24 mouse cellular contexts compared by ENCODE assay signal in the genomic region with DNA sequence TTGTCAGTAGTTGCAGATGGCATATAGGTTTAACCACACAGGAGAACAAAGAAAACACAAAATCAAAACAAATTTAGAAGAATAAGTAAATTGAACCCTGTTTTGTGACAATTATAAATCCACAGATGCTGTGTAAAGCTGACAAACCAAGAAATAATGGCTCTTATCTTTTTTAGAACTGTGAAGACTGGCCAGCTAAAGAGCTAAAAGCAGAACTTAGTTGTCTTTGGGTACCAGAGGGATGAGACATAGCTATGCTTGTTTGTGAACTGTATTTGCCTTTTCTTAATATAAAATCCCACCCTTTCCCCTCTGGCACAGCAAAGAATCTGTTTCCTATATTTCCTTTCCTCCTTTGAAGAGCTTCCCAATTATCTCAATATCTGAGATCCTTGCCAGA.
"Had no signal": no experiment of that assay in that cellular context is flagged by ENCODE, and none has a peak within 500 bp of the region (broad histone marks: within the 10 kb centered on the region; RNA-seq: fewer than 3 reads in every experiment).

No protein-coding gene starts in this region.

- H3K27me3 ChIP-seq: embryonic facial prominence, embryonic 12.5 days; embryonic facial prominence, embryonic 13.5 days; embryonic facial prominence, embryonic 15.5 days; forebrain, embryonic 12.5 days; forebrain, embryonic 13.5 days; forebrain, embryonic 15.5 days had no signal

- H3K4me3 ChIP-seq: embryonic facial prominence, embryonic 10.5 days; embryonic facial prominence, embryonic 12.5 days; embryonic facial prominence, embryonic 13.5 days; embryonic facial prominence, embryonic 15.5 days; erythroblast, embryonic 14.5 days; forebrain, embryonic 10.5 days; forebrain, embryonic 12.5 days; forebrain, embryonic 13.5 days; forebrain, embryonic 15.5 days; gastrocnemius, adult 2 months; heart, adult 2 months had no signal

- DNase-seq: cerebellum, adult 9-10 months; cerebellum, adult 9-11 months; cerebellum, postnatal 10 days; cerebellum, postnatal 14 days; cerebellum, postnatal 25 days; cerebellum, postnatal 36 days; embryo, embryonic 11 days; forebrain, postnatal 0 days; gastrocnemius, adult 2 months; gastrocnemius, postnatal 10 days; gastrocnemius, postnatal 14 days; gastrocnemius, postnatal 25 days; gastrocnemius, postnatal 36 days; heart, adult 18-20 months; heart, adult 2 months had no signal

- H3K9me3 ChIP-seq: embryonic facial prominence, embryonic 10.5 days; embryonic facial prominence, embryonic 12.5 days; embryonic facial prominence, embryonic 13.5 days; embryonic facial prominence, embryonic 15.5 days; forebrain, embryonic 10.5 days; forebrain, embryonic 12.5 days; forebrain, embryonic 13.5 days; forebrain, embryonic 15.5 days had no signal

- H3K27ac ChIP-seq: embryonic facial prominence, embryonic 10.5 days; embryonic facial prominence, embryonic 12.5 days; embryonic facial prominence, embryonic 13.5 days; embryonic facial prominence, embryonic 15.5 days; forebrain, embryonic 10.5 days; forebrain, embryonic 12.5 days; forebrain, embryonic 13.5 days; forebrain, embryonic 15.5 days; heart, adult 2 months had no signal

- H3K36me3 ChIP-seq: embryonic facial prominence, embryonic 10.5 days; embryonic facial prominence, embryonic 12.5 days; embryonic facial prominence, embryonic 13.5 days; embryonic facial prominence, embryonic 15.5 days; forebrain, embryonic 12.5 days; forebrain, embryonic 15.5 days had no signal

- H3K4me1 ChIP-seq: embryonic facial prominence, embryonic 13.5 days; embryonic facial prominence, embryonic 15.5 days had no signal

- H3K9ac ChIP-seq: embryonic facial prominence, embryonic 12.5 days; embryonic facial prominence, embryonic 13.5 days; embryonic facial prominence, embryonic 15.5 days; forebrain, embryonic 12.5 days; forebrain, embryonic 13.5 days; forebrain, embryonic 15.5 days; forebrain, postnatal 0 days had no signal
